In genomic region chr1:44198273-44199171, GRCm38 (mm10) we compare ENCODE assay signal across 9 mouse cellular contexts. TPM values are rescaled to one million over a fixed set of nuclear protein-coding genes. Genes with fewer than 3 reads are reported as not detected.
DNase-seq lines count a peak whose midpoint lies in the region; ATAC-seq and TF ChIP-seq lines count a peak whose summit lies in the region.
"Had no signal": no experiment of that assay in that cellular context is flagged by ENCODE, and none has a peak within 500 bp of the region (broad histone marks: within the 10 kb centered on the region; RNA-seq: fewer than 3 reads in every experiment).

No protein-coding gene starts in this region.

- peak overlapping the region; percentile 47 for H3K4me3 ChIP-seq in forebrain, embryonic 12.5 days (replicated peaks)
- peak overlapping the region; percentile 45 for H3K4me3 ChIP-seq in heart, embryonic 15.5 days
- H3K4me3 ChIP-seq in liver, embryonic 14.5 days (ENCODE audit: insufficient read depth in 1 of 2, low read depth in 2 of 2, low read length in 2 of 2), result peak overlapping the region; percentile 18 to 21; a peak in 3 of 4 replicates
- peak overlapping the region; percentile 44 for H3K4me3 ChIP-seq in neural tube, embryonic 15.5 days (replicated peaks)

- no peak for TF ChIP-seq EP300 in liver, embryonic 14.5 days (IDR thresholded peaks at IDR 0.05; ENCODE audit: low read depth)

- ATAC-seq in forebrain, embryonic 12.5 days (ENCODE audit: low FRiP score), result peak; percentile 75
- no peak for ATAC-seq in heart, embryonic 15.5 days (replicated peaks; ENCODE audit: insufficient number of reproducible peaks, insufficient read depth, low FRiP score, low read depth)
- ATAC-seq in liver, embryonic 14.5 days (ENCODE audit: insufficient read depth), result no peak
- peak; percentile 77 for ATAC-seq in neural tube, embryonic 15.5 days (ENCODE audit: low FRiP score)

- whole genome bisulfite sequencing in forebrain, embryonic 12.5 days, result 18% methylated on average over 47 of the region's 47 CpGs
- 14% methylated on average over 47 of the region's 47 CpGs for WGBS in heart, embryonic 15.5 days
- WGBS in liver, embryonic 14.5 days (ENCODE audit: insufficient replicate concordance), result 20% methylated on average over 47 of the region's 47 CpGs
- WGBS in neural tube, embryonic 15.5 days, result 12% methylated on average over 47 of the region's 47 CpGs

- no peaks in the 10 kb centered on the region for H3K9me3 ChIP-seq in forebrain, embryonic 12.5 days
- no peaks in the 10 kb centered on the region for H3K9me3 ChIP-seq in heart, embryonic 15.5 days (replicated peaks)
- no peaks in the 10 kb centered on the region for H3K9me3 ChIP-seq in liver, embryonic 14.5 days (ENCODE audit: control insufficient read depth, low read length)
- H3K9me3 ChIP-seq in neural tube, embryonic 15.5 days (replicated peaks), result no peaks in the 10 kb centered on the region

- H3K36me3 ChIP-seq in forebrain, embryonic 12.5 days (replicated peaks), result no peaks in the 10 kb centered on the region
- H3K36me3 ChIP-seq in heart, embryonic 15.5 days, result no peaks in the 10 kb centered on the region
- no peaks in the 10 kb centered on the region for H3K36me3 ChIP-seq in liver, embryonic 14.5 days (replicated peaks; ENCODE audit: control insufficient read depth, insufficient read depth, low read depth)
- H3K36me3 ChIP-seq in neural tube, embryonic 15.5 days, result no peaks in the 10 kb centered on the region

- H3K27ac ChIP-seq in forebrain, embryonic 12.5 days, result no peak overlapping the region
- H3K27ac ChIP-seq in heart, embryonic 15.5 days, result no peak overlapping the region
- H3K27ac ChIP-seq in liver, embryonic 14.5 days, result no peak overlapping the region
- no peak overlapping the region for H3K27ac ChIP-seq in neural tube, embryonic 15.5 days (replicated peaks)
- H3K27ac ChIP-seq: macrophage had no signal

- peak overlapping the region; percentile 88 for H3K4me2 ChIP-seq in forebrain, embryonic 12.5 days
- H3K4me2 ChIP-seq in heart, embryonic 15.5 days, result peak overlapping the region; percentile 90
- peak overlapping the region; percentile 57 for H3K4me2 ChIP-seq in liver, embryonic 14.5 days (ENCODE audit: low read depth)
- H3K4me2 ChIP-seq in neural tube, embryonic 15.5 days, result peak overlapping the region; percentile 72

- H3K27me3 ChIP-seq in forebrain, embryonic 12.5 days, result peaks cover 18% of the 10 kb centered on the region; the same call in 1 of the 2 replicates
- H3K27me3 ChIP-seq in heart, embryonic 15.5 days, result no peaks in the 10 kb centered on the region
- peaks cover 3% of the 10 kb centered on the region; the same call in 1 of the 2 replicates for H3K27me3 ChIP-seq in liver, embryonic 14.5 days (ENCODE audit: control insufficient read depth, insufficient read depth, low read length)
- no peaks in the 10 kb centered on the region for H3K27me3 ChIP-seq in neural tube, embryonic 15.5 days (replicated peaks)

- DNase-seq in adrenal gland, adult (ENCODE audit: inconsistent age in 2 of 2, low spot score in 1 of 2), result peak; percentile 32 to 61
- no peak for DNase-seq in adrenal gland, postnatal 4 days (ENCODE audit: low spot score in 2 of 2)
- DNase-seq in kidney, postnatal 14 days, result peak; percentile 76
- DNase-seq in liver, embryonic 14.5 days (ENCODE audit: low read depth in 3 of 3, low spot score in 3 of 3), result peak in 1 of 3 experiments; percentile 2
- DNase-seq in spleen, postnatal 14 days (ENCODE audit: low spot score in 2 of 2), result no peak

- H3K4me1 ChIP-seq in forebrain, embryonic 12.5 days, result peaks cover 5% of the 10 kb centered on the region; the same call in 1 of the 2 replicates
- H3K4me1 ChIP-seq in heart, embryonic 15.5 days (replicated peaks), result peaks cover 7% of the 10 kb centered on the region; the same call in 1 of the 2 replicates
- H3K4me1 ChIP-seq in liver, embryonic 14.5 days (replicated peaks; ENCODE audit: control insufficient read depth in 2 of 2, insufficient read depth in 2 of 2, low read length in 1 of 2), result no peaks in the 10 kb centered on the region; a peak in 1 of 4 replicates
- peaks cover 6% of the 10 kb centered on the region; the same call in 1 of the 2 replicates for H3K4me1 ChIP-seq in neural tube, embryonic 15.5 days

- TF ChIP-seq CTCF in liver, embryonic 14.5 days (IDR thresholded peaks at IDR 0.05; ENCODE audit: low read depth), result no peak

- peak overlapping the region; percentile 45; the same call in 1 of the 2 replicates for H3K9ac ChIP-seq in forebrain, embryonic 12.5 days
- peak overlapping the region; percentile 8; the same call in 1 of the 2 replicates for H3K9ac ChIP-seq in heart, embryonic 15.5 days
- H3K9ac ChIP-seq in liver, embryonic 14.5 days (replicated peaks), result no peak overlapping the region
- H3K9ac ChIP-seq in neural tube, embryonic 15.5 days (replicated peaks), result peak overlapping the region; percentile 30

RNA-seq across cellular contexts. Expression of gene Mettl21e, which starts 20.2 kb away (rescaled TPM):
- total RNA-seq in adrenal gland, postnatal 4 days (2021), result under 1 TPM; 0.14 to 0.34 TPM
- polyA plus RNA-seq in forebrain, embryonic 12.5 days (2016; fragmentation: Nextera tagmentation; extraction: Ambion mirVana), result not detected in 2 replicates
- 0.13 and 0.24 TPM in 2 replicates for polyA plus RNA-seq in heart, embryonic 15.5 days (2015; fragmentation: Nextera tagmentation; extraction: Ambion mirVana)
- not detected in 2 replicates for polyA plus RNA-seq in liver, embryonic 14.5 days (2012; rRNA removed)
- polyA plus RNA-seq in liver, embryonic 14.5 days (2014; fragmentation: Nextera tagmentation; extraction: Ambion mirVana), result not detected in 2 replicates
- polyA plus RNA-seq in neural tube, embryonic 15.5 days (2015; fragmentation: Nextera tagmentation; extraction: Ambion mirVana), result 0.06 TPM in 1 of 2 replicates, not detected in the other
- polyA plus RNA-seq: macrophage had no signal

RNA-seq across cellular contexts. Expression of gene Ercc5, which starts 51.0 kb away (rescaled TPM):
- total RNA-seq in adrenal gland, postnatal 4 days (2021), result 10 to 100 TPM; 24.3 to 29.5 TPM
- polyA plus RNA-seq in forebrain, embryonic 12.5 days (2016; fragmentation: Nextera tagmentation; extraction: Ambion mirVana), result 44.5 and 45.0 TPM in 2 replicates
- 11.4 and 14.5 TPM in 2 replicates for polyA plus RNA-seq in heart, embryonic 15.5 days (2015; fragmentation: Nextera tagmentation; extraction: Ambion mirVana)
- polyA plus RNA-seq in liver, embryonic 14.5 days (2012; rRNA removed), result 2.5 and 4.7 TPM in 2 replicates
- 4.6 and 5.4 TPM in 2 replicates for polyA plus RNA-seq in liver, embryonic 14.5 days (2014; fragmentation: Nextera tagmentation; extraction: Ambion mirVana)
- polyA plus RNA-seq in neural tube, embryonic 15.5 days (2015; fragmentation: Nextera tagmentation; extraction: Ambion mirVana), result 24.2 and 24.4 TPM in 2 replicates

Comparison
In these comparisons a context has a peak if more than half of its experiments do, and no peak if none do; other contexts are left out.
1. DNase-seq: peak in adrenal gland, adult (2 of 2) and kidney, postnatal 14 days (single experiment); none in adrenal gland, postnatal 4 days (0 of 2) and spleen, postnatal 14 days (0 of 2).
2. ATAC-seq: peak in forebrain, embryonic 12.5 days (single experiment) and neural tube, embryonic 15.5 days (single experiment); none in heart, embryonic 15.5 days (single experiment) and liver, embryonic 14.5 days (single experiment).
3. Peak in every context shown above with its lines, with median percentiles within 50 percentile points of each other: H3K4me2 ChIP-seq and H3K4me3 ChIP-seq.